Mouse (Mus musculus): Measurements from ENCODE around the gene Krt7.

The Krt7 gene

DNA sequence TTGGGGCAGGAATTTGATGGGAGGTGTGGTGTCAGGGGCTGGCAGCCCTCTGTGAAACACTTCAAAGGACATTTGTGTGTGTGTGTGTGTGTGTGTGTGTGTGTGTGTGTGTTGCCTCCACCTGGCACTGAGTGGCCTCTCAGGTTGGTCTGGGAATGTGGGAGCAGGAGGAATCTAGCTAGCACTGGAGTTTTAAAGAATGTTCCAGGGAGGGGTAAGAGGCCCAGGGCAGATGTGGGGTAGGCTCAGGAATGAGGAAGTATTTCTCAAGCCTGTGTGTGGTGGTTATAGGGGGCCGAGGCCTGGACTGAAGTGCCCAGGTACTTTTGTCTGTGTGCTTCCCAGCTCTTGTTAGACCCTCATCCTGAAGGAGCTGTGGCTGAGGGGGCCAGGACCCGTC lies at the start of gene Krt7:
Krt7 (plus strand) TSS at position 269 of the 400 bp plus-strand sequence.
- no peak for DNase-seq (ENCODE audit: low spot score in 2 of 2)

DNA sequence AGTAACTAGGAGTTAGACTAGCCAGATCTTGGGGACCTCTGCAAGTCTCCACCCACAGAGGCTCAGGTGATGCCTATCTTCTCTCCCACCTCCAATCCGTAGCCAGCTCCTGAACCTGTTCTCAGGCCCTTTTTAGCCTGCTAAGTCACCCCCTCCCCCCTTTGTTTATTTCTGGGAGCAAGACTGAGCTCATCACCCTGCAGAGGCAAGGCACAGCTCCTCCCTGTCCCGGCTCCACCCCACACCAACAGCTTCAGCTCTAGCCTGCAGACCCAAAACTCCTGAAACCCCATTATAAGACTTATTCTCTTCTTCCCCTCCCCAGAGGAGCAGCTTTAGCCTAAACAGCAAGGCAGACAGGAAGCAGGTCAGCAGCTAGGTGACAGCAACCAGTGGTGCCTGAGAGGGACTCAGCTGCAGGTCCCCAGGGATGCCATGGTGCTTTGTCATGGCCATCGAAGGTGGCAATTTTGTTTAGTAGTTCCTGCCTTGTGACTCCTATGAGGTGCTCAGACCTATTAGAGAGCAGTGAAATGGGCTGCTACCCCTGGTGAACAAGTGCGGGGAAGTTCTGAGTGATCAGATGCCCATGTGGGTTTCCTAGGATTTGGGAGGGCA lies 48.3 kb upstream of the Krt7 start:
- no peak for DNase-seq (ENCODE audit: low spot score in 2 of 2)

DNA sequence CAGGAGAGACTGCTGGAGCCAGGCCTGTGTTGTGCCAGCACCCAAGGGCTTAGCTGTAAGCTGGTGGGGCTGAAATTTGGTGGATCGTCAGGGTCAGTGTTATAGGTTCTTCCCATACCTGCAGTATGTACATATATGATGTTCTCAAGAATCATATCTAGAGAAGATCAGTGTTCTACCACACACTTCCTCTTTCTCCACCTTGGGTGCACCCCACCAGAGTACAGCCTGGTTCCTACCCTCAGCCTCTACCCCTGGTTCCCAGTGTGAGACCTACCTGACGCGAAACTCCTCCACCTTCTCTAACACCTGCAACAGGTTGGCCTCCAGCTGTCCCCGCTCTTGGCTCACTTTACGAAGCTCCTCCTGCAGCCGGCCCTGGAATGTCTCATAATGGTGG lies 46.9 kb upstream of the Krt7 start:
- DNase-seq (ENCODE audit: low spot score in 2 of 2) = no peak

DNA sequence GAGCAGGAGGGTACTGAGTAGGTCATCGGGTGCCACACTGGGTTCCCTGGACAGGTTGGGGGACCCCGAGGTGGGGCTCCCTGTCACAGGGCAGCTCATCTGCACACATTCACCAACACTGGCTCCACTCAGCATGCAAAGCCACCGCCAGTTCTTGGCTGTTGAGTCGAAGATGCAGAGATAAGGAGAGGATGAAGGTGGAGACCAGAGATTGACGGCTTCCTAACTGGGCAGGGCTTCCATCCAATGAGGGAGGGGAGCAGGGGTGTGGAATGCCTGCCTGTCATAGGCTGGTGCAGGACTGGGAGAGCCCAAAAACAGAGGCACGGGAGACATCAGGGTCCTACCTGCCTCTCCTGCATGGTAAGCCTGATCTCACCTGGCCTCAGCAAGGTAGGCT lies 46.4 kb upstream of the Krt7 start:
- DNase-seq (ENCODE audit: low spot score in 2 of 2) = no peak

DNA sequence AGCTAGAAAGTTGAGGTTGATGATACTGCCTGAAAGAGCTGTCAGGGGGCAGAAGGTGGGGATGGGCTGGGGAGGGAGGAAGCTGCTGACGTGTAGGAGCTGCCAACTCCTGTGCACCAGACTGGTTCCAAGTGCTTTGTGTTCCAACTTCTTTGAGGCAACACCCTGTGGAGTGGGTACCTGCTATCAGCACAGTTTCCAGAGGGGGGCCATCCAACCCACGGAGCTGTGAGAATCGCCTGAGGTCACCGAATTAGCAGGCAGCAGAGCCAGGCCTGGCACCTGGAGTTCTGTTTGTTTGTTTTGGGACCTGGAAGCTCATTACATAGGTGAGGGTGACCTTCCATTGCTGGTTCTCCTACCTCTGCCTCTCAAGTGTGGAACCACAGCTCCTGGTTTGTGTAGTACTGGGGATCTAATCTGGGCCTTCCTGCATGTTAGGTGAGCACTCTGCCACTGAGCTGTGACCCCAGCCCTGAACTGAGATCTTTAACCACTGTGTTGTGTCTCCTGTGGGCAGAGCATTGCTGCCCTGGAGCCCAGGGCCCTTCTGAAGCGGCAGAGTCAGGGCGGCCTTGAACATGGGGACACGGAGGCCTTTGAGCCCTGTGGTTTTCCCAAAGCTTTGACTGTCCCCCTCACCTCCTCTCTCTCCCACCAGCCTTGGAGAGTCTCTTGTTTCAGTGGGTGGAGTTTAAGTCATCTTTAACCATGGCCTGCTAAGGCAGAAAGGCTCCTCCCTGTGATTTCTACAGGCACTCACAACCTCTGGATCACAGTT lies 45.8 kb upstream of the Krt7 start:
- DNase-seq (ENCODE audit: low spot score in 2 of 2) = no peak

DNA sequence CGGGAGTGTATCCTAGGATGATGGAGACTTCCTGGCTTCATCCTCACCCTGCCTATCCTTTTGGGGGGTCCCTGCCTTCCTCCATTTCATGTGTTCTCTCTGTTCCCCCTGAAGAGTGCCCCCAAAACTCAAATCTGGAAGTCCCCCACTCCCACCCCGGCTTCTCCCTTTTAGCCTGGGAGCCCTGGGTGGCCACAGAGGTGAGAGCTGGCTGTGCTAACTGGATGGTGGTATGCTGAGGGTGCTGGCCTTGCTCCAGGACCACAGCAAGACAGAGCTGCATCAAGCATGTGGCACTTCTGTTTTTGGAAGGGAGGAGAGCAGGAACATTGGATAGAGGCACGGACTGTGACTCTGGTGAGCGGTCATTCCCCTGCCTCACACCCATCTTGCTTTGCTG lies 45.1 kb upstream of the Krt7 start:
- no peak for DNase-seq (ENCODE audit: low spot score in 2 of 2)

DNA sequence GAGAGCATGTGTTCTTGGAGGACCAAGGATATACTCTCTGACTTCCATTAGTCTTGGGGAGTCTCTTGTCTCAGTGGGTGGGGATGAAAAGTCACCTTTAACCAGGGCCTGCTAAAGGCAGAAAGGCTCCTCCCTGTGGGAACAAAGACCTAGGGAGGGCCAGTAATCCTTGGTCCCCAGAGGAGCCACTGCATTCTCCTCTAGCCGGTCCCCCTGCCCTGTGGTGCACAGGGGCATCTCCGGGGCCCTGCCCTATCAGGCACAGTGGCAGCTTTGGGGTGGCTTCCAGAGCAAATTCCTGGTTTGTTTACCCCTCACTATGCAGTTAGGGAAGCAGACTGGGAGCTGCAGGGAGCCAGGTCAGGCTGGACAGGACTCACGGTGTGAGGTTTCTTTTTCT lies 44.4 kb upstream of the Krt7 start:
- DNase-seq (ENCODE audit: low spot score in 2 of 2) = no peak

DNA sequence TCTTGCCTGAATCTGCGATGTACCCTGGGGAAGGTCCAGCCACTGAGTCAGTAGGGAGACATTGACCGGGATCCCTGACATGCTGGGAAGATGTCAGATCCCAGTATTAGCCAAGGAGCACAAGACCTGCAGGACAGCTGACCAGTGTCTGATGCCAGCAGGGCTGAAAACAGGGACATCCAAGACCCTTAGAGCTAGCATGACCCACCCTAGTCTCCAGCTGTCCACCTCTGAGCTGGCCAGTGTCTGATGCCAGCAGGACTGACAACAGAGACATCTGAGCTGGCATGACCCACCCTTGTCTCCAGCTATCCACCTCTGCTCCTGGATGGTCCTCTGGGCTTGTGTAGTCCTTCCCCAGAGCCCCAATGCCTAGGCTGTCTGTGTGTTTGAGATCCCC lies 43.9 kb upstream of the Krt7 start:
- no peak for DNase-seq (ENCODE audit: low spot score in 2 of 2)

DNA sequence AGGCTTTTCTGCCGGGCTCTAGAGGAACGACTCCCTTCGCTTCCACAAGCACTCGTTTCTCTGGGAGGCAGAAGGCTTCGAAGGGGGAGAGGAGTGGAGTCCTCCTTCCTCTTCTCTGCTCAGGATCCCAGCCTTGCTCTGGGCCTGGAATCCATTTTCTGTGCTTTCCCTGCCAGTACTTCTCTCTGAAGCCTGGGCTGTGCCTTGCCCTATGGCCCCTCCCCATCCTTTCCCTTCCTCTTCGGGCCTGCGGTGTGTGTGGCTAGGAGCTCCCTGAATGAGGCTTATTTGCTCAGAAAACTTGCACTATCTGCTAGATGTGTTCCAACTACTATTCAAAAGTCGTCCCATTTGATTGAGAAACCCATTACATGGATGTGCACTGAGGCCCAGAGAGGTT lies 43.3 kb upstream of the Krt7 start:
- DNase-seq (ENCODE audit: low spot score in 2 of 2) = no peak

DNA sequence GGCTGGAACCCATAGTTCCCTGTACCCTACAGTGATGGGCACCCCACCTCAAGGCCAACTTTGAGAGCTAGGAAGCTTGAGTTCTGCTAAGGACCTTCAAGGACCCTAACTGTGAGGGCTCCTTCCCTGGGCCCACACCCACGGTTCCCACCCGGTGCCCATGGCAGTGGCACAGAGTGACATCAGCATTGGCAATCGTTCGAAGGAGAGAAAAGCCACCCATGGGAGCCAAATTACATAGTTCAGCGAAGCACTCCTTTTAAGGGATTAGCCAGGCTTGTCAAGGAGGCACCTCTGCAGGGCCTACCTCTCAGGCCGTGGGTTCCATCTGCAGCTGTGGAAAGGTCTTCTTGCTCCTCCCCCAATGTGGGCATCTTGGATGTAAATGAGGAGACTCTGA lies 42.8 kb upstream of the Krt7 start:
- DNase-seq (ENCODE audit: low spot score in 2 of 2) = no peak

DNA sequence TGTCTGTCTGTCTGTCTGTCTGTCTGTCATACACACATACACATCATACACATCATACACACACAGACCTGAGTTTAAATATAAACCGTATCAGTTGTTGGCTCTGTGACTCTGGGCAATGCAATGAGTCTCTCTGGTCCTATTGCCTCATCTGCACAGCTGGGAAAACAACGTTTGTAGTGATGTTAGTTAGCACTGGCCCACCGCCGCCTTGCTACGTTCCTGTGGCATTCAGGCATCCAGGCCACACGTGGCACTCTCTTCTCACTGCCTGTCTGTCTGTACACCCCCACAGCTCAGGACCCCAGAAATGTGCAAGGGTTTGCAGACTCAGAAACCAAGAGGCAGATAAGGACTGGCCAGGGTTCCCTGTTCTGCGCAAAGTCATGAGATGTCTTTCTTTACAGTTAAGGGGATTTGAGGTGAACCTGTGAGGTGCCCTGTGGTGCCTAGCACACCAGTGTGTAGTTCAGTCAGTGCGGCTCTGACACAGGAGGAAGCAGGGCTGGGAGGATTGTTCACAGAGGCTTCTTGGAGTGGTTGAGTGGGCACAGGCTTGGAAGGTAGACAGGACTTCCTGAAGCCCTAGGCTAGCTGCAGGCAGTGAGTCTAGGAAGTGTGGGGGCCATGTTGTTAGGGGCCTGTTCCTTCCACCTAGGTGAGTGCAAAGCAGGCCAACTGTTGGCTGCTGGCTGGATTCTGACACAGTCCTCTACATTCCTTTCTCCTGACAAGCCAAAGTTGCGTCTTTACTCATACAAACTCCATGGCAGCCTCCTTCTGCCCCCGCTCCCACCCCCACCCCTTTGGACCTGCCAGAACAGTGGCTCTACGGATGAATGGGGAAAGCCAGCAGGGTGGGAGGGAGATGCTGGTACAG lies 42.1 kb upstream of the Krt7 start:
- no peak for DNase-seq (ENCODE audit: low spot score in 2 of 2)

DNA sequence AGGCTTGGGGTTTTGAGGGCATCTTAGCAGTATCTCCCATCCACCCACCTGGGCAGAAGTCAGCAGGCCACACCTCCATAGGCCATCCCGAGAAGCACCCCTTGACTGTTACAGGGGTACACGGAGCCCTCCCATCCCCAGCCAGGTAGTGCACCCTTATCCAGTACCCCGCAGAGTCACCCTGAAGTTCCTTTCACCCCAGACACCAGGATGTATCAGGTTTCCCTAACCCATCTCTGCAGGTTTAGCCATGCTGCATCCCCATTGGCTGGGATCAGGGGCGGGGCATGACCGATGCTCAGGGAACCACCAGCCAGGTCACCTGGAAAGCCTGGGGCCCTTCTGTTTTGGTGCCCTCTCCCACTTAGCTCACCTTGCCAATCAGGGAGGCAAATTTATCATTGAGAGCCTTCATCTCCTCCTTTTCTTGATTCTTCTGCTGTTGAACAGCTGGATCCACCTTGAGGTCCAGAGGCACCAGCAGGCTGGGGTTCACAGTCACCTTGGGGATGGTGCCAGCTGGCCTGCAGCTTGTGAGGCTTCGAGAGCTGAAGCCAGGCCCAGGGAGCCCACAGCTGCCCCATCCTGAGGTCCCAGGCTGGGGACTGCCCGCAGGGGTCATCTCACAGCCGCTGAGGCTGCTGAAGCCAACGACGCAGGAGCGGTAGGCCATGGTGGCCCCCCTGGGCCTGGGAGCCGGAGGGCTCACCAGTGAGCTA lies 41.3 kb upstream of the Krt7 start:
- DNase-seq (ENCODE audit: low spot score in 2 of 2) = no peak

DNA sequence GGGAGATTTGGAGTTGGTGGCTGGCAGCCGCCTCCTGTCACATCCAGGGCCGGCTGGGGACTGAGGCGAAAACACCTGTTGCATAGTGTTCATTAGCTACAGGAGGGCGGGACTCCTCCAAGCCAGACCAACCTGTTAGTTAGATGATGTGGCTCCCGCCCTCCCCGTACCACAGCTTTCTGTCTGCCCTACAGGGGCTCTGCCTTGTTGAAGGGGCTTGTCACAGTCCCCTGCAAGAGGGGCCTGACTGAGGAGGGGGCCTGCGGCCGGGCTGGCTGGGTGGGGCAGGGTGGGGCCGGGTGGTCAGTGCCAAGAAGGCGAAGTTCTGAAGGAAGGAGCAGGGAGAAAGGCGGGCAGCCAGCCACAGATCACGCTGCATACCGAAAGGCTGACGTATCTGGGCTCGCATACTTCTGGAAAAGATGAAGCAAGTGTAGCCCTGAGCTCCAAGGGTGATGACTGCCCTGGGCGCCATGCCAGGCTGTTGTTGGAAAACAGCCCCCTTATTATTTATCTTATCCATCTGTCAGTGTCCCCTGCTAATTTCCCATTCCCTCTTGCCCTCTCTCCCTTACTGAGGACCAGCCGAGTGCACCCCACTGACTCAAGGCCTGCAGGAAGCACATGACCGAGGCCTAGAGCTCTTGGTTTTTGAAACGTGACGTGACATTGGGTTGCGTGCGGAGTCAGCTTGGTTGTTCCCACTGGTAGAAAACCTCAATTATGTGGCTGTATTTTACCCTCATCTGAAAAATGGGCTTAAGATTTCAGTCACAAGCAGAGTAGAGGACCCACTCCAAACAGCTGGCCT lies 40.5 kb upstream of the Krt7 start, which contains the start of gene Krt80:
Krt80 (minus strand) TSS at position 62 of the 811 bp plus-strand sequence.
- DNase-seq (ENCODE audit: low spot score in 2 of 2) = no peak

DNA sequence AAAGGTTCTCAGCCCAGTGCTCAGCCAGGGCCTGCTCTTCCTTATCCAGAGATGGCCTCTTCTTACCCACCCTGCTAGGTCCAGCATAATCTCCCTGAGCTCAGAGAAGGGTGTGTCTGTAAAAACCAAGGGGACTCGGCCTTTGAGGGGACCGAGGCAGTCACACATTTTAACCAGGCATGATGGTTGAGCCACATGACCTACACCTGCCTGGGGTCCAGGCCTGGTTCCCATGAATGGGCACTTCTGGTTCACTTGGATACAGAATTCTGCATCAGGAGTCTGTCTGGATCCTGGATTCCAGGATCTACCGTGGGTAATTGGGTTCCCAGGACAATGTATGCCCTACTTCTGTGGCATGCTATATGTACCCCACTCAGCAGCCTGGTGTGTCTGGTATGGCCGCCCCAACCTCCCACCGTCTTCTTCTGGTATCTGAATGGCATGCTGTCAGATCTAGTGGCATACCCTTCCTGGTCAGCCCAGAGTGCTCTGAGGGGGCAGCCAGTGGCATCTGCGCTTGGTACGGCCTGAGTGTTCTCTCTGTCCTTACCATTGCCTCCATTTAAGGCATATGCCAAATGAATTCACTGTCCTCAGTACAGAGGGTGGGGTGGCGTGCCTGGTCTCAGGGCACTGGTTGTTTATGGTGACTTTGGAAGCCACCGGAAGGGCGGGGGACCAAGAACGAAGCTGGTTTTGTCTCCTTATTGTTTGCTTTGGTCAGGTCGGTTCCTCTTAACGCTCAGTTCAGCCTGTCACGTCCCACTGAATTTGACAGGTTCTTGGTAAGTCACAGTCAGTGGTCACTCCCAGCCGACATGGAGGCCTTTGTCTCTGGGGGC lies 39.5 kb upstream of the Krt7 start:
- no peak for DNase-seq (ENCODE audit: low spot score in 2 of 2)

DNA sequence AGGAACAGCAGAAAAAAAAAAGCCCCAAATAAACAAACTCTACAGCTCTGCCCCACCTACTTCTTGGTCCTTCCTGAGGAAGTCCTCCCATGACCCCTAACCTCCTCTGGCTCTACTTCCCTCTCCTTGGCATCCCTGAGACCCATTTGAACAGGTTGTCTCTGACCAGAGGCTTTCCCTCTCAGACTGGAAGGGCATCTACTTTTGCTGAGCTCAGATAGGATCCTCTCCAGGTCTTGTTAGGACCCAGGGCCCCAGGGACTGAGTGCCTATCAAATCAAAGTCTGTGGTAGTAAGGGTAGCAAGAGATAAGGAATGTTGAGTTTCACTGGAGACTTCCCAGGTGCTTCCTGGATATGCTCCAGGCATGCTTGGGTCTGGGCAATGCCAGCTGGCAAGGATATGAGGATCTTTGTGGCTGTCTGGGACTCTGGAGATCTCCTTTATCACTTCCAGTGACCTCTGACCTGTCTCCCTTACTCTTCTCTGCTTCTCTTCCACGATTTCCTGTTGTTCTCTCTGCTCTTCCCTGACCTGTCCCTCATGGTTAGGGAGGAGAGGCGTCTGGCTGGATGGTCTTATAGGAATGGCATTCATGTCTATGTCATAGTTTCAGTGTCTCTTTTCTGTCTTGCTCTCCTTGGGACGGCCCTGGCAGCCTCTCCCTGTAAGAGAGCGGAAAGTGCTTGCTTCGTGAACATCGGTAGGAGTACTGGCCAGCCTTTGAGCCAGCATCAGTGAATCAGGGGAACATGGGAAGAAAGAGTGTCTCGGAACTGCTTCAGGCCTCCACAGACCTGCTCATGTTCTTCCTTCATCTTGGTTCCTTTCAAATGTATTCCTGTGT lies 38.5 kb upstream of the Krt7 start:
- DNase-seq (ENCODE audit: low spot score in 2 of 2) = no peak

DNA sequence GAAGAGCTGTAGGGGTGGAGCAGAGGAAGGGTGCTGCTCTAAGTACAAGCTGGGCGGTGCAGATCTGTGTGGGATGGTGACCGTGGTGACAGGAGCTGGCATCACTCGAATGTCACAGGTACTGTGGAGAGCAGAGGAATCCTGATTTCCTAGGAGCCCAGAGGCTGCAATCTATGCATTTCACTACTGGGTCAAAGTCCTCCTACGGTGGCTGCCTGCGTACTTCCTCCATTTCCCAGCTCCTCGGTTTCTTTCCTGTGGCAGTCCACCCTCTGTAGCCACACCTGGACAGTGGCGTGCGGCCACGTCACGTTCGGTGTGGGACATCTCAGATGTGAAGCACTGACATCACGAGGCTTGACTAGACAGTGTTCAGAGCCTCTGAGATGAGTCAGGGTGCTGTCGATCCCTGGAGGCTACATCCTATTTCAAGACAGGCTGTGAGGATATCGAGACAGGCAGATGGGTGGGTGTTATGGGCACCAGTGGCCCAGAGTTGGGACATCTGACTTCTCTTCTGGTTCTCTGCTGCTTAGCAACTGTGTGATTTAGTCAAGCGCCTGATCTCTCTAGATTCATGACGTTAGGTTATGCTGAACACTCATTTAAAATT lies 37.5 kb upstream of the Krt7 start:
- no peak for DNase-seq (ENCODE audit: low spot score in 2 of 2)

DNA sequence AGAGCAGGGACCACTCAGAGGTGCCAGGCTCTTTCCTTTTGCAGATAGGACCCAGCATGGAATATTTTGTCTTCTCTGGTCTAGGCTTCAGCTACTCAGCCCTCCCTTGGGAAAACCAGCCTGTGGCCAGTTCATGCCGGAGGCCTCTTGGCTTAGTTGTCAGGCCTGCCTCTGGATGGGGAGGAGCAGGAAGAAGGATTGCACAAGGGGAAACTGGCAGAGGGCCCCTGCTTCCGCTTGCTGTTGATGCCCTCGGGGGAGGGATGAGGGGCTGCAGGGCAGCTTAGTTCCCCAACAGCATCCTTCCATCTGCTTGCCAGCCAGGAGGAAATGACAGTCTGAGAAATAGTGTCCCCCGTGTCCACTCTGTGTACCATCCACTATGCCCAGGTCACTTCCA lies 36.0 kb upstream of the Krt7 start:
- DNase-seq (ENCODE audit: low spot score in 2 of 2) = peak in 1 of 2 experiments; percentile 58

DNA sequence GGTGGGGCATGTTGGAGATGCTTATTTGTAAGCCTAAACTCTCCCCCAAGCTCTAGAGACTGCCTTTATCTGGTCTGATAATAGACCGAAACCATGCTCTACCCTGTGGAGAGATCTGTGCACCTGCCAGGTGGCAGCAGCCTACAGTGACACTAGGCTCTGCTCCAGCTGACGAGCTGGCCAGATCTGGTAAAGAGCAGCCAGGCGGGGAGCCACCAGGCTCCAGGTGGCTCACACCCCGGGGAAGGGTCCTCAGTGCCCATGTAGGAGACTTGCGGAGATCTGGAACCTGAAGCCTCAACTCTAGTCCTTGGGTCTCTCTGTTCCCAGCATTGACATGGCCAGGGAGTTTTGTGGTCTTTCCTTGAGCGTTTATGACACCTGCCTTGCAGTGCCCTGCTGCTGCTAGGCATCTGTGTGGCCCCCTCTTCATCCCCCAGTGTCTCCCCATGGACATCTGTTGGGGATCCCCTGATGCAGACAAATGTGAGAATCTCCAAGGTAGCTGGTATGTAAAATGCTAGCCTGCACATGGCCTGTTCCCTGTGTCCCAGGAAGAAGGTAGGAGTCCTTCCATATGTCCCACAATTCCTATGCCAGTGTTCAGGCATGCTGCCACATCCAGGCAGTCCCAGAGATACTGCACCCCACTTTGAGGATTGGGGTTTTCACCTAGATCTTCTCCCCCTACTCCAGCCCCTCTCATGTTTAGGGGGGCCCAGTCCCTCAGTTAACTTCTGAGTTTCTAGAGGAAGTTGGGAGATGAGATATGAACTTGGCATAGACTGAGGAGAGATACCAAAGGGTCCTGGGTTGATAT lies 34.7 kb upstream of the Krt7 start:
- DNase-seq (ENCODE audit: low spot score in 2 of 2) = no peak
